Mouse (Mus musculus): ENCODE measurements around the gene Cox7a2l. TPM values are rescaled to one million over a fixed set of nuclear protein-coding genes. Genes with fewer than 3 reads are reported as not detected.
A peak's percentile ranks its signal among the peaks of the same experiment; 100 is the strongest.

Cox7a2l gene
- total and polyA plus RNA-seq, 3 experiments: 227 to 329 (median 278) TPM

DNA sequence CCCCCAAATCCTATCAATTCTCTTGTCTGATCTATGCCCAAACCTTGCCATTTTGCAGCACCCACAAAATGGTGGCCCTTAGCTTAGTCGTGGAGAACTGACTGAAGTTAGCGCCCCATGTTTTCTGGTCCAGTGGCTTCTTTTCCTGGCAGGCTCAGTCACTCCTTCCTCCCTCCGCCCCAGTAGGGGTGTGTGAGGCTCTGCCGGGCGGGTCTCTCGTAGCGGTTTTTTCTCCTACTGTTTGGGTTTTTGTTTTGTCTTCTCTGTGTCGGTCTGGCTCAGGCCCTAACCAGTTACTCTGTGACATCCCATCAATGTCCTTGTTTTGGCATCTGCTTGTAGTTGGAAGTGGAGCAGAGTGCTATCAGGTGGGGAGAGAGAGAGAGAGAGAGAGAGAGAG lies 8.5 kb upstream of the Cox7a2l start:
- no peaks in the 10 kb centered on the region for H3K36me3 ChIP-seq (ENCODE audit: control insufficient read depth, insufficient read depth, low read length)
- 18% methylated on average over 8 of the region's 8 CpGs for WGBS
- H3K27me3 ChIP-seq (ENCODE audit: control insufficient read depth, insufficient read depth, low read length): no peaks in the 10 kb centered on the region
- no peak overlapping the region for H3K9ac ChIP-seq (ENCODE audit: low read depth, low read length)
- no peak overlapping the region for H3K27ac ChIP-seq
- H3K79me2 ChIP-seq (replicated peaks; ENCODE audit: control insufficient read depth, insufficient read depth, low read length): no peaks in the 10 kb centered on the region
- intact Hi-C loops (cut with DNase I): no loop called here
- H3K4me1 ChIP-seq (ENCODE audit: control insufficient read depth, insufficient read depth, low read length): peaks cover 3% of the 10 kb centered on the region
- TF ChIP-seq CTCF (IDR thresholded peaks at IDR 0.05) (no peak), EP300 (IDR thresholded peaks at IDR 0.05; ENCODE audit: insufficient read depth, low read depth, low read length) (no peak), POLR2A (IDR thresholded peaks at IDR 0.05; ENCODE audit: insufficient read depth, low read depth, low read length) (no peak)
- no peak for DNase-seq
- no peak overlapping the region for H3K4me3 ChIP-seq

DNA sequence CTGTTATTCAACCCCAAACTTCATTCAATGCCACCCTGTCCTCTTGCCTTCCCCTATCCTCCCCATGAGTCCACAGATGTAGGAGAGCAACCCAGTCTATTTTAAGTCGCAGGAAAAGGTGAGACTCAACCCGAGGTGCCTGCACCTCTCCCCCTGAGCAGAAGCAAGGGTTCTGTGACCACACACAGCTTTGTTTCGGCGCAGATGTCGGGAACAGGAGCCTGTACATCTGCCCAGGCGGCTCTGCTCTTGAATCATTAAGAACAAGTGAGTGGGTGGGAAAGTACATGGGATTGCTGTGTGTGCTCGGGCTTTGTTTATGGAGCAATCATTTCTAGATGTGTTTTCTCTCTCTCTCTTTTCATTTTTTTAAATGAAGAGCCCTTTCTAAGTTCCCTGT lies 7.6 kb upstream of the Cox7a2l start:
- Histone ChIP-seq H3K27me3 (ENCODE audit: control insufficient read depth, insufficient read depth, low read length) (no peaks in the 10 kb centered on the region), H3K4me3 (no peak overlapping the region), H3K4me1 (ENCODE audit: control insufficient read depth, insufficient read depth, low read length) (peaks cover 3% of the 10 kb centered on the region), H3K9ac (ENCODE audit: low read depth, low read length) (no peak overlapping the region), H3K79me2 (replicated peaks; ENCODE audit: control insufficient read depth, insufficient read depth, low read length) (no peaks in the 10 kb centered on the region), H3K27ac (no peak overlapping the region), H3K36me3 (ENCODE audit: control insufficient read depth, insufficient read depth, low read length) (no peaks in the 10 kb centered on the region)
- 69% methylated on average over 7 of the region's 7 CpGs for WGBS
- intact Hi-C loops (cut with DNase I): no loop called here
- no peak for DNase-seq
- TF ChIP-seq EP300 (IDR thresholded peaks at IDR 0.05; ENCODE audit: insufficient read depth, low read depth, low read length): no peak
- no peak for TF ChIP-seq POLR2A (IDR thresholded peaks at IDR 0.05; ENCODE audit: insufficient read depth, low read depth, low read length)
- TF ChIP-seq CTCF (IDR thresholded peaks at IDR 0.05): no peak

DNA sequence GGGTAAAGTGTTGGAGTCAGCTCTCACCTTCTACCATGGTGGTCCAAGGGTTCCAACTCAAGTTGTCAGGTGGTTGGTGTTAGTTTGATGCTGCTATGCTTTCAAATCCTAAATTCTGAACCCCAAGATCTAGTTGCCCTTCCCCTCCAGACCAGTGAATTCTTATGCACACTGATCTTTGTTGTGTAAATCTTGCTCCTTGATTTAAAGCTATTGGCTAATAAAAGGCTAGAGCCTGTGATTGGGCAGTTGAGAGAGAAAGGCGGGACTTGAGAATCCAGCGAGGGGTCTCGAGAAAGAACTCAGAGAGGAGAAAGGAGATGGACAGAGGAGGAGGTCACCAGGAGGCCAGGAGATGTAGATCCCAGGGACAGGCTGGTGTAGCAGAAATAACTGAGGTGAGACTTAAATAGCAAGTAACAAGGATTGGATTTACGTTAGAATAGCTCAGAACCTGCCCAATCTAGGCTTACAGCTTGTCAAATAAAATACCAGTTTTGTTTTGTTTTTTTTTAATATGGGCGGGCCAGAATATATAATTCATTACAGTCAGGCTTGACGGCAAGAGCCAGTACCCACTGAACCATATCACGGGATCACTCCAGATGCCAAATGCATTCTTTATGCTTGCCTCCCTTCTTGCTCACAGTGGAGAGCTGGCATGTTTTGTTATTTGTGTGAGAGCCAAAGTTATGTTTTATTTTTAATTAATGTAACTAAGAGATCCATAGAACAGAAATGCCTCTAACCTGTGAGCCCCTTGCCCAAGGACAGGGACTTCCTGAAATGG lies 5.7 kb upstream of the Cox7a2l start:
- 75% methylated on average over 7 of the region's 7 CpGs for WGBS
- H3K4me1 ChIP-seq (ENCODE audit: control insufficient read depth, insufficient read depth, low read length): no peaks in the 10 kb centered on the region; the same call in 1 of the 2 replicates
- H3K4me3 ChIP-seq: no peak overlapping the region
- no peak for DNase-seq
- H3K36me3 ChIP-seq (ENCODE audit: control insufficient read depth, insufficient read depth, low read length): no peaks in the 10 kb centered on the region
- no peak overlapping the region for H3K9ac ChIP-seq (ENCODE audit: low read depth, low read length)
- H3K27me3 ChIP-seq (ENCODE audit: control insufficient read depth, insufficient read depth, low read length): no peaks in the 10 kb centered on the region
- H3K27ac ChIP-seq: no peak overlapping the region
- TF ChIP-seq EP300 (IDR thresholded peaks at IDR 0.05; ENCODE audit: insufficient read depth, low read depth, low read length) (no peak), POLR2A (IDR thresholded peaks at IDR 0.05; ENCODE audit: insufficient read depth, low read depth, low read length) (no peak), CTCF (IDR thresholded peaks at IDR 0.05) (no peak)
- intact Hi-C loops (cut with DNase I): no loop called here
- no peaks in the 10 kb centered on the region for H3K79me2 ChIP-seq (replicated peaks; ENCODE audit: control insufficient read depth, insufficient read depth, low read length)

DNA sequence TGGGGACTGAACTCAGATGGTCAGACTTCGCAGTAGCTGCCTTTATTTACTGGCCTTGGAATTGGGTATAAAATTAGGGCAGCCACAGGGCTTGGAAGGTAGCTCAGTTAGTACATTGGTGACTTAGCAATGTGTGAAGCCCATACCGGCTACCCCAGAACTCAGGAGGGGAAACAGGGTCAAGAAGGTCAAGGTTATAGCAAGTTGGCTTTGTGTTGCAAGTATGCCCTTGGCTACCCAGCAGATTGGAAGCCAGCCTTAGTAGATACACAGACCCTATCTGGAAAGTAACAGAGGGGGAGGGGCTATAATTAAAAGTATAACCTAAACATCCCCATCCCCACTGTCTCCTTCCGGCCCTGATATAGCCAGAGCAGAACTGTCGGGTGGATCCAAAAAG lies 4.8 kb upstream of the Cox7a2l start:
- no peak for DNase-seq
- no peaks in the 10 kb centered on the region for H3K4me1 ChIP-seq (ENCODE audit: control insufficient read depth, insufficient read depth, low read length)
- H3K27ac ChIP-seq: no peak overlapping the region
- H3K9ac ChIP-seq (ENCODE audit: low read depth, low read length): no peak overlapping the region
- WGBS: 82% methylated on average over 4 of the region's 4 CpGs
- intact Hi-C loops (cut with DNase I): no loop called here
- TF ChIP-seq CTCF (IDR thresholded peaks at IDR 0.05) (no peak), POLR2A (IDR thresholded peaks at IDR 0.05; ENCODE audit: insufficient read depth, low read depth, low read length) (no peak), EP300 (IDR thresholded peaks at IDR 0.05; ENCODE audit: insufficient read depth, low read depth, low read length) (no peak)
- H3K36me3 ChIP-seq (ENCODE audit: control insufficient read depth, insufficient read depth, low read length): no peaks in the 10 kb centered on the region
- H3K4me3 ChIP-seq: no peak overlapping the region
- no peaks in the 10 kb centered on the region for H3K79me2 ChIP-seq (replicated peaks; ENCODE audit: control insufficient read depth, insufficient read depth, low read length)
- H3K27me3 ChIP-seq (ENCODE audit: control insufficient read depth, insufficient read depth, low read length): no peaks in the 10 kb centered on the region

DNA sequence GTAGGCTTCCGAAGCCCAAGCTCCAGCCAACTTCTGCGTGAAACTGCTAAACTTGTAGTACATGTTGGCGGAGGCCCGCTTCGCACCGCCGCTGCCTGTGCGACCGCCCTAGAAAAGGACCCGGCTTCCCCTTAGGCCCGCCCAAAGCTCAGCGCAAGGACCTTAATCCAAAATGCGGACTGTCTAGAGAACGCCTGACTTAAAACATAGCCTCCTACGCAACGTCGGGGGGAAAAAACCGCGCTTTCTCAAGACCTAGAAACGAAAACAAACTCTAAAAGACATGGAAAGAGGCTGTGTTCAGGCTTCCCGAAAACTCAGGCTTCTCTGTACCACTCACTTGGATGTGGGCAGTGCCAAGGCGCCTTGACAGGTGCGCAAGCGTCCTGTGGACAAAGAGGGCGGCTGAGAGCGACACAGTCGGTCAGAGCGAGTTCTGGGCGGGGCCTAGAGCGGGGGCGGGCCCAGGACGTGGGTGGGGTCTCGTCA lies 2.9 kb downstream of the Cox7a2l start:
- Histone ChIP-seq H3K27ac (peak overlapping the region; percentile 98), H3K36me3 (ENCODE audit: control insufficient read depth, insufficient read depth, low read length) (peaks cover 11% of the 10 kb centered on the region), H3K79me2 (replicated peaks; ENCODE audit: control insufficient read depth, insufficient read depth, low read length) (peaks cover 11% of the 10 kb centered on the region), H3K4me1 (ENCODE audit: control insufficient read depth, insufficient read depth, low read length) (peaks cover 5% of the 10 kb centered on the region; the same call in 1 of the 2 replicates), H3K4me3 (peak overlapping the region; percentile 71), H3K27me3 (ENCODE audit: control insufficient read depth, insufficient read depth, low read length) (no peaks in the 10 kb centered on the region), H3K9ac (ENCODE audit: low read depth, low read length) (peak overlapping the region; percentile 73)
- intact Hi-C loops (cut with DNase I): loop anchor here (2.0 kb wide), 2 partner anchors 163 to 237 kb away; partner anchors contain the start of gene Eml4
- DNase-seq: peak; percentile 91 to 92
- TF ChIP-seq POLR2A (IDR thresholded peaks at IDR 0.05; ENCODE audit: insufficient read depth, low read depth, low read length) (peak; percentile 87), CTCF (IDR thresholded peaks at IDR 0.05) (peak; percentile 28; the same call in 1 of the 2 replicates), EP300 (IDR thresholded peaks at IDR 0.05; ENCODE audit: insufficient read depth, low read depth, low read length) (0 out of 2 replicates have a peak, but pooled peaks have one; percentile 53)
- WGBS: under 1% methylated on average over 33 of the region's 33 CpGs

Measured in heart, adult 2 months (tissue).